Mouse (Mus musculus): Measurements from ENCODE around the gene Gm14744.
"Not testable (repeated sequence)": the region's sequence is repeated elsewhere in the genome, so short reads cannot be mapped to it uniquely, and the experiment has no call there.

The Gm14744 gene

DNA sequence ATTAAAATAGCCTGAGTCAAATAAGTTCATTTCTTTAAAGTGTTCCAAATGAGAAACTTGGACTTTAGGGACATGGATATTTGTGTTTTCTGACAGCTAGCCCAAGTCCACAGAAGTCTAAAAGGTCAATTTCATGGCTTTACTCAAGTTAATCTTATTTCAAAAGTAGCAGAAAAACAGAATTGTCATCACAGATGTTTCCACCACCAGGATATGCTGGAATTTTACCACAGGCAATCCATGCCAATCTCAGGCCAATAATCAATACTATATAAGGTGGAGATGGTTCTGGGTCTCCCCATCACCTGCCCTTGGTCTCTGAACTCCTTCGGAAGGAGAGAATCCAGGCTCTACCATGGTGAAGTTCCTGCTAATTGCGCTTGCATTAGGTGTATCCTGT, at the start of gene Gm14744:
Gm14744 (plus strand) TSS at position 301 of the 400 bp plus-strand sequence.
- DNase-seq (ENCODE audit: low read depth, low spot score) = not testable (repeated sequence)

DNA sequence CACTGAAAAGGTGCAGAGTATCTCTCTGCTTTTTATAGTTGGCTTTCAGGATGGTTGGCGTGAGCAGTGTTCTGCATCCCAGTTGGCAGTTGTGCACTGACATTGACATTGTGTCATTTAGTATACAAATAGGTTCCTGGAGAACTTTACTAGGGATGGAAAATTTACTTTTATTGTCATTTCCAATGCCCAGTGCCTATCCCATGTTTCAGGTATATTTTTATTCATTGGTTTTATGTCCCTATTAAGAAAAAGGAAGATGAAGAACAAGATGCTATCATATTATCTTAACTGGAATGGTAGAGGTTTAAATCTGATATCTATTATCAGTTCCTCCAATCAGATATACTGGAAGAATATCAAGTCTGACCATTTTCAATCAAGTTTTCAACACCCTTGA, 11.0 kb upstream of the Gm14744 start, which contains the start of gene Pbsn:
Pbsn (minus strand) TSS at position 101 of the 400 bp plus-strand sequence.
- no peak for DNase-seq (ENCODE audit: low read depth, low spot score)

GRCm38 (mm10) chrX:77880033-77880432, 15.5 kb downstream of the Gm14744 start:
- not testable (repeated sequence) for DNase-seq (ENCODE audit: low read depth, low spot score)

All from retina, postnatal 7 days (tissue).